Mouse (Mus musculus) gastrocnemius, postnatal 4 days (tissue): Measurements from ENCODE around the gene Slc44a4. TPM values are rescaled to one million over a fixed set of nuclear protein-coding genes. Genes with fewer than 3 reads are reported as not detected.
"Not testable (repeated sequence)": the region's sequence is repeated elsewhere in the genome, so short reads cannot be mapped to it uniquely, and the experiment has no call there.

ENCODE experiments used
- DNase-seq, 2 experiments: peaks; one replicate each; pipeline ENCODE4 v3.0.0; 2021 to 2022; ENCODE audit warnings: low spot score in 2 of 2, mixed read lengths in 2 of 2
- total RNA-seq, 2 experiments: library from RNA; stranded (reverse); gene quantifications; 2 replicates each; pipeline ENCODE4 v1.2.3; 2021

The Slc44a4 gene
- total RNA-seq, 2 experiments from 2014 or later, result not detected

DNA sequence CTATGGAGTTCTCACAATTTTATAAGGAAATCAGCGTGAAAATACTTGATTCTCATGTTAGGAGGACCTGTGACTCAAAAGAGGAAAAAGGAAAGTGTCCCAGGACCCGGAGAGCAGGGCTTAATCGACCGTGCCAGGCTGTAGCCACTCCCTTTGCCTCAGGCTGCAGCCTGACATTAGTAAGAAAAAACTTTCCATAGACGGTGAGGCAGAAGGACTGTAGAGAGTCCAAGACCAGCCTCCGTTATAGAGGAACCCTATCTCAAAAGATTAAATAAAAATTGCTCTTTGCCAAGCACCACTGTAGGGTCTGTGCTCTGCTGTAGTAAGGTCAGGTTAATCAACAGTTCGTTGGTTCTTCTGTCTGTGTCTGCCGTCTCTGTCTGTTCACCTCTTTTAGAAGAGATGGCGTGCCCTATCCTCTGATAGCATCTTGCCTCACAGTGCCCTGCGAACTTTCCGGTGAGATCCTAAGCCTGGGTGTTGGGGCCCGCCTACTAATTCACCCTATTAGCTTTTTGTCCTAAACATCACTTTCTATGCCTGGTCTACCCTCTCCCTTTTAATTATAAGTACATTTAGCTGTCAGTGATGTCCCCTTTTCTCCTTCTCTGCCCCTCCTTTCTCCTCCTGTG is 45.7 kb downstream of the Slc44a4 start:
- DNase-seq, result no peak

DNA sequence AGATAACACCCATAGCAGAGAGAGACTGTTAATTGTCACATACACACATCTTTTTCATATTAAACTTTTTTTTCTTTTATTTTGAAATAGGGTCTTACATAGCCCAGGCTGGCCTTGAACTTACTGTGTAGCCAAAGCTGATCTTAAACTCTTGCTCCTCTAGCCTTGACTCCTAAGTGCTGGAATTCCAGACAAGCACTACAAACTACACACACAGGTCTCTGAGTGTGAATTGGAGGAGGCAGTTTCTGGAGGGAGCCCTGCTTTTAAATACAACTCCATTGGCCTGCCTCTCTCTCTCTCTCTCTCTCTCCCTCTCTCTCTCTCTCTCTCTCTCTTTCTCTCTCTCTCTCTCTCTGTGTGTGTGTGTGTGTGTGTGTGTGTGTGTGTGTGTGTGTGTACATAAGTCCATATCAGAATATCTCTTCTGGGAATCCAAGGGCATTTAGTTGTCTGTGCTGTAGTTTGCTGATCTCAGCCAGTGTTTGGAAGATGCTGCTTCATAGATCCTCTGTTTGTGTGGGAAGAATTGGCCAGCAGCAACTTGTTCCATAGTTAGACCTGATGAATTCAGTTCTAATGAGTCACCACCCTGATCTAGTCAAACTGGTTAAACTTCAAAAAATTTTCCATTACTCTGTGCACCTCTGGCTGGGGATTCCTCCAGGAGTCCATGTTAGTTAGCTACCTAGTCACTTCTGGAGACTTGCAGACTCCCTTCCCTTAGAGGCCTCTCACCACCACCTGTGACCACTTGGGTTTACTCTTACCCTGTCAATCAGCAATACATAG is 46.6 kb downstream of the Slc44a4 start:
- no peak for DNase-seq

DNA sequence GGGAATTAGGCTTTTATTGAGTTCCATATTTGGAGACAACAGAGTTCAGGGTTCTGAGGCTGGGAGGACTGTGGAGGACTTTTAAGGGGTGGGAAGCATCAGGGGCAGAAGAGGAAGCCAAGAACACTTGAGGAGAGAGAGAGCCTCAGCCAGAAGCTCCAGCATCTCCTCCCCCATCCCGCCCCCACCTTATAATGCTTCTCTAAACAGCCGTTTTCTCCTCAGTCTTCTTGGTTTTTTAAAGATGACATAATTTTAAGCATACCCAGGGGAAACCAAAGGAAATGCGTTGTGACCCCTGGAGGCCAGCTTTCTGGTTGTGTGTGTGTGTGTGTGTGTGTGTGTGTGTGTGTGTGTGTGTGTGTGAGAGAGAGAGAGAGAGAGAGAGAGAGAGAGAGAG is 47.9 kb downstream of the Slc44a4 start:
- no peak for DNase-seq

DNA sequence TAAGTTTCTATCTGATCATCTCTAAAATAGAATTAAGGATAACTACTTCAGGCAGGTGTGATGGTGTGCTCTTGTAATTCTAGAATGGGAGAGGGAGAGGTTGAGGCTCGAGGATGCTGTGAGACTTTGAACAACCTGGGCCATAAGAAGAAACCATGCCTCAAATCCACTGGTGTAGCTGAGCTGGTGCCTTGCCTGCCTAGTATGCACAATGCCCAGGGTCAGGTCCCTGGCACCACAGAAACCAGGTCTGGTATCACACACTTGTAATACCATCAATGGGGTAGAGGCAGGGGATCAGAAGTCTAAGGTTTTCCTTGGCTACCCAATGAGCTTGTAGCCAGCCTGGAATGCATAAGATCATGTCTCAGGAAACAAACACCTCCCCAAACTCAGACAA is 48.6 kb downstream of the Slc44a4 start:
- DNase-seq, result no peak

DNA sequence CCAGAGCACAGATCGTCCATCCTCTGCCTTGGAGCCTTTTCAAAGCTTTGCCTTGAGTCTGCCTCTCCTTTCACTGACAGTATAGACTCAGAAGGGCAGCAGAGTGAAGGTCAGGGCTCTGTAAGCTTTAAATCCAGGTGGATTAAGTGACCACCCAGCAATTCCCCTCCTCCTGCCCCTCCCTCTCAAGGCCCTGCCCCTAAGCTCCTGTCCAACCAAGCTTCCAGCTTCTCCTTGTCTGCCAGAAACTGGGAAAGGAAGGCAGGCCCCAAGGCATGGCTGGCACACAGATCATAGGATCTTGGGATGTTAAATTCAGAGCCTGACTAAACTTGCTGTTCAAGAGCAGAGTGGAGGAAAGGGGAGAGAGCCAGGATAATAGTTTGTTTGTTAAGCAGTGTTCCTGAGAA is 50.4 kb downstream of the Slc44a4 start:
- DNase-seq, result no peak

DNA sequence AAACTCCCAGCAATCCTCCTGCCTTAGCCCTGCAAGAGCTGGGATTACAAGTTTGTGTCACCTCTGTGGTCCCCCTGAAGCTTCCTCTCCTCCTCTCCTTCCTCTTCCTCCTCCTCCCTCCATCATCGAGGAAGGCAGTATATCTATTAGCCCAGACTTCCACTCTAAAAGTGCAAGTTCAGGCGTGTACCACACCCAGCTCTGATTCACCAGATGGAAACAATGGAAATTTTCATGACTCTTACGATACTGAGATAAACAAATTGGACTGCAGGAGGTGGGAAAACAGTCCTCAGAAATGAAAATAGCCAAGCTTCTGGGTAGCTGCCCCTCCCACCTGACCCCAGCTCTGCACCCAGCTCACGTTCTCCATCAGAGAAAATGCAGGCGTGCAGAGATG is 51.4 kb downstream of the Slc44a4 start:
- no peak for DNase-seq

DNA sequence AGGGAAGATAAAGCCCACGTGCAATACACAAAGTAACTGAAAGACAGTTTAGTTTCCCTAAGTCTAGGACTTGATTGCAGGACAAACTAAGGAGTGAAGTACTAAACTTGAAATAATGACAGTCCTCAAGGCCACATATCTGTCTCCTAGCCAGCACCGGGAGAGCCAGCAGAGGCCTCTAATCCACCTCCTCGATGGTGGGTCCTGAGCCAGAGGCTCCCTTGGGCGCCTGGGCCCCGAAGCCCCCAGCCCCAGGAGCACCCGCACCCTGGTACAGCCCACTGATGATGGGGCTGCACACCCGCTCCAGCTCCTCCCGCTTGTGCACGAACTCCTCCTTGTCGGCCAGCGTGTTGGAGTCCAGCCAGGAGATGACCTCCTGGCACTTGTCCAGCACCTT is 55.6 kb downstream of the Slc44a4 start, which contains the start of gene Gm20481:
TSS of gene Gm20481 (plus strand) at position 91 of the 400 bp plus-strand sequence.
- not testable (repeated sequence) for DNase-seq

DNA sequence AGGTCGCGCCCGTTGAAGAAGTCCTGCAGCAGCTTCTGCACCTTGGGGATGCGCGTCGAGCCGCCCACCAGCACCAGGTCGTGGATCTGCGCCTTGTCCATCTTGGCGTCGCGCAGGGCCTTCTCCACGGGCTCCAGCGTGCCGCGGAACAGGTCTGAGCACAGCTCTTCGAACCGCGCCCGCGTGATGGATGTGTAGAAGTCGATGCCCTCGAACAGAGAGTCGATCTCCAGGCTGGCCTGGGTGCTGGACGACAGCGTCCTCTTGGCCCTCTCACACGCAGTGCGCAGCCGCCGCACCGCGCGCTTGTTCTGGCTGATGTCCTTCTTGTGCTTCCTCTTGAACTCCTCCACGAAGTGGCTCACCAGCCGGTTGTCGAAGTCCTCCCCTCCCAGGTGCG is 56.6 kb downstream of the Slc44a4 start:
- DNase-seq, result not testable (repeated sequence)

DNA sequence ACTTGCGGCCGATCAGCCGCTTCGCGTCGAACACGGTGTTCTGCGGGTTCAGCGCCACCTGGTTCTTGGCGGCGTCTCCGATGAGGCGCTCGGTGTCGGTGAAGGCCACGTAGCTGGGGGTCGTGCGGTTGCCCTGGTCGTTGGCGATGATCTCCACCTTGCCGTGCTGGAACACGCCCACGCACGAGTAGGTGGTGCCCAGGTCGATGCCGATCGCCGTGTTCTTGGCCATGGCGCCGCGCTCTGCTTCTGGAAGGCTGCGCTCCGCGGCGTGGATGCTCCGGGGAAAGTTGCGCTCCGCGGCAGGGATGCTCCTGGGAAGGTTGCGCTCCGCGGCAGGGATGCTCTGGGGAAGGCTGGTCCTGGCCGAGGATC is 57.4 kb downstream of the Slc44a4 start:
- not testable (repeated sequence) for DNase-seq

DNA sequence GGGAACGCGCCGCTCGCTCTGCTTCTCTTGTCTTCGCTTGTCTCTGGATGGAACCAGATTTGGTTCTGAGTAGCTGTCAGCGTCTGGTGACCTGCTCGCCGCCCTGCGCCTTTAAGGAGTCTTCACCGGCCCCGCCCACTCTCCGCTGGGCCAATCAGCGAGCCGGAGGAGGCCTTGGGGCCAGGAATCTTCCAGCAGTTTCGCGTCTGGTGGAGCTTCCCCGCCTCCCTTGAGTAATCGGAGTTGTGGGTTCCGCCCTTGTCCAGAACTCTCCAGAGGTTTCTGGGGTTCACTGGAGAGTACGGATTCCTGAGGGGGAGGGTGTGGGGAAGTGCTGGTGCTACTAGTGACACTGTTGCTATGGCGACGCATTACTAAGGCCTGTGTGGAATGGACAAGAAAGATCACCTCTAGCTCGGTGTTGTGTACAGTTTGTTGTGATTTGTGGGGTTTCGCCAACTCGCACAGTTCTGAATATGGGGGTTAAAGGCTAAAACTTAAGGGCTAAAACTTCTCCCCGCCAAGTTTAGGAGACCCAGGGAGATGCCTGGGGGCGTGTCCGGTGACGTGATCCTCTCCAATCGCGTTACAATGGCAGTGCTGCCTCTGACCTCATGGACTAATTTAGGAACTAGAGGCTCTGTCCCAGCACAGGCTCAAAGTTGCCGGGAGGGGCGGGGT is 57.9 kb downstream of the Slc44a4 start, which contains the start of the genes Hspa1a and Hspa1l:
TSS of gene Hspa1a (minus strand) at position 88 of the 681 bp plus-strand sequence.
TSS of gene Hspa1l (plus strand) at position 635 of the 681 bp plus-strand sequence.
- DNase-seq, result peak; percentile 30 to 64

DNA sequence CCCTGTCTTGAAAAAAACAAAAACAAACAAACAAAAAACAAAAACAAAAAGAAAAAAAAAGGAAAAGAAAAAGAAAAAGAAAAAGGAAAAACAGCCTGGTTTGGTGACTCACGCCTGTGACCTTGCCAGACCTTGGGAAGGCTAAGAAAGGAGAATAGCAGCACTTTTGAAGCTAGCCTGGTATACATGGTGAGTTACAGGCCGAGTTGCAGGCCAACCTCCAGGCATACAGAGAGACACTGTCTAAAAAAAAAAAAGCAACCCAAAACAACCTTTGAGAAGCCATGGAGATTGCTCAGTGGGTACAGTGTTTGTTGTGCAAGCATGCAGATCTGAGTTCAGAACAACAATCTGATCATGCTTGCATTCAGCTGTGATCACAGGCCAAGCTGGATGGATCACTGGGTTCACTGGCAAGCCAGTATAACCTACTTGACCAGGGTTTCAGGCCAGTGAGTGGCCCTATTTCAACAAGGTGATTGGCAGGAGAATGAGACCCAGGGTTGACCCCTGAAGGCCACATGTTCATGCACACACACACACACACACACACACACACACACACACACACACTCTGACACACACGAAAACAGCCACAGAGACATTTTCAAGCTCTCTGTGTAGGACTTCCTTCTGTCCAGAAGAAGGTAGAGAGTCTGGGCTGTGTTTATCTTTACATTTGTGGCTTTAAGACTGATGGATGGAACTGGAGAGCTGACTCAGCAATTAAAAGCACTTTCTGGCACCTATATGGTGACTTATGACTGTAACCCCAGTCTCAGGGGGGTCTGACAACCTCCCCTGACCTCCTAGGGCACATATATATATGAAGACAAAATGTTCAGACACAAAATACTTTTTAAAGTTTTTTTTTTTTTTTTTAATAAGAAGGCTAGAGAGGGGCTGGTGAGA is 61.6 kb downstream of the Slc44a4 start:
- no peak for DNase-seq

DNA sequence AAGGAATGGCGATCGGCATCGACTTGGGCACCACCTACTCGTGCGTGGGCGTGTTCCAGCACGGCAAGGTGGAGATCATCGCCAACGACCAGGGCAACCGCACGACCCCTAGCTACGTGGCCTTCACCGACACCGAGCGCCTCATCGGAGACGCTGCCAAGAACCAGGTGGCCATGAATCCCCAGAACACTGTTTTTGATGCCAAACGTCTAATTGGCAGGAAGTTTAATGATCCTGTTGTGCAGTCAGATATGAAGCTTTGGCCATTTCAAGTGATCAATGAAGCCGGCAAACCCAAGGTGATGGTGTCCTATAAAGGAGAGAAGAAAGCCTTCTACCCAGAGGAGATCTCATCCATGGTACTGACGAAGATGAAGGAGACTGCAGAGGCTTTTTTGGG is 62.7 kb downstream of the Slc44a4 start:
- no peak for DNase-seq

DNA sequence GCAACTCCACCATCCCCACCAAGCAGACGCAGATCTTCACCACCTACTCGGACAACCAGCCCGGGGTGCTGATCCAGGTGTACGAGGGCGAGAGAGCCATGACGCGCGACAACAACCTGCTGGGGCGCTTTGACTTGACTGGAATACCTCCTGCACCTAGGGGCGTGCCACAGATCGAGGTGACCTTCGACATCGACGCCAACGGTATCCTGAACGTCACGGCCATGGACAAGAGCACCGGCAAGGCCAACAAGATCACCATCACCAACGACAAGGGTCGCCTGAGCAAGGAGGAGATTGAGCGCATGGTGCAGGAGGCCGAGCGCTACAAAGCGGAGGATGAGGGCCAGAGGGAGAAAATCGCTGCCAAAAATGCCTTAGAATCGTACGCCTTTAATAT is 64.0 kb downstream of the Slc44a4 start:
- no peak for DNase-seq

DNA sequence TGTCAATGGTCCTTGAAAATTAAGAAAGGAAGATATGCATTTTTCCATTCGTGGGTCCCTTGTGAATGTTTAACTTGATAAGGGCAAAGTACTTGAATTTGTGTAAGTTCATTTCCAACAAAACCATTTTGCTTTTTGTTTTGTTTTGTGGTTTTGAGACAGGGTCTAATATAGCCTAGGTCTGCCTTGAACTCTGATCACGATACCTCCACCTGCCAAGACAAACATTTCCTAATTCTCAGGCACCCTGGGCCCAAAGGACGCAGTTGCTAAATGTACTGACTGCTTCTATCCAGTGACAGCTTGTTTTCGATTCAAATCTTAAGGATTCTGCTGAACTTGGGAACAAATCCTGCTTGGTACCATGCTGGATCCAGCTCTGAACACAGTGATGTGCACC is 65.4 kb downstream of the Slc44a4 start:
- no peak for DNase-seq

Other genes with a start within 250 kb of the Slc44a4 start
- 100 to 1,000 TPM; 197 to 232 TPM for gene Tnxb, start 243.9 kb upstream of the Slc44a4 start, total RNA-seq
- gene C4b, start 170.6 kb upstream of the Slc44a4 start, total RNA-seq, result 1 to 10 TPM; 3.2 to 3.6 TPM
- under 1 TPM; 0.16 to 0.34 TPM for gene Cyp21a1, start 109.9 kb upstream of the Slc44a4 start, total RNA-seq
- 10 to 100 TPM; 12.7 to 15.1 TPM for gene Stk19, start 77.5 kb upstream of the Slc44a4 start, total RNA-seq
- 10 to 100 TPM; 20.4 to 22.6 TPM for gene Dxo, start 77.4 kb upstream of the Slc44a4 start, total RNA-seq
- gene Skiv2l, start 64.3 kb upstream of the Slc44a4 start, total RNA-seq, result 10 to 100 TPM; 28.8 to 29.2 TPM
- gene Nelfe, start 64.1 kb upstream of the Slc44a4 start, total RNA-seq, result 10 to 100 TPM; 25.8 to 28.0 TPM
- gene Cfb, start 51.9 kb upstream of the Slc44a4 start, total RNA-seq, result 1 to 10 TPM; 4.4 to 6.8 TPM
- gene Zbtb12, start 35.0 kb upstream of the Slc44a4 start, total RNA-seq, result 10 to 100 TPM; 10.7 to 11.4 TPM
- not detected for gene Gm20547, start 32.4 kb upstream of the Slc44a4 start, total RNA-seq
- gene C2, start 16.2 kb upstream of the Slc44a4 start, total RNA-seq, result 1 to 10 TPM; 5.3 to 8.7 TPM
- 10 to 100 TPM; 80.0 to 84.2 TPM for gene Ehmt2, start 16.0 kb upstream of the Slc44a4 start, total RNA-seq
- 10 to 100 TPM; 10.8 to 10.9 TPM for gene Neu1, start 16.8 kb downstream of the Slc44a4 start, total RNA-seq
- gene Hspa1b, start 44.8 kb downstream of the Slc44a4 start, total RNA-seq, result 1 to 10 TPM; 3.7 to 4.0 TPM
- gene Gm20481, start 55.4 kb downstream of the Slc44a4 start, total RNA-seq, result not detected
- 1 to 10 TPM; 3.2 to 4.4 TPM for gene Hspa1a, start 57.7 kb downstream of the Slc44a4 start, total RNA-seq
- 1 to 10 TPM; 5.8 to 6.1 TPM for gene Hspa1l, start 58.2 kb downstream of the Slc44a4 start, total RNA-seq
- gene Lsm2, start 67.4 kb downstream of the Slc44a4 start, total RNA-seq, result 10 to 100 TPM; 31.8 to 32.4 TPM
- 10 to 100 TPM; 50.8 to 58.3 TPM for gene Vars, start 86.5 kb downstream of the Slc44a4 start, total RNA-seq
- 1 to 10 TPM in 1 of 2 experiments, under 1 TPM in 1; 0.96 to 1.2 TPM for gene Vwa7, start 102.1 kb downstream of the Slc44a4 start, total RNA-seq
- 1 to 10 TPM; 5.4 to 6.3 TPM for gene Sapcd1, start 113.5 kb downstream of the Slc44a4 start, total RNA-seq
- 1 to 10 TPM; 4.5 to 5.4 TPM for gene Msh5, start 132.3 kb downstream of the Slc44a4 start, total RNA-seq
- 10 to 100 TPM; 87.2 to 89.7 TPM for gene Clic1, start 135.5 kb downstream of the Slc44a4 start, total RNA-seq
- gene Ddah2, start 144.6 kb downstream of the Slc44a4 start, total RNA-seq, result 100 to 1,000 TPM; 108 to 109 TPM
- under 1 TPM in 1 of 2 experiments, not detected in 1; 0.39 TPM for gene Ly6g6c, start 150.9 kb downstream of the Slc44a4 start, total RNA-seq
- gene Mpig6b, start 151.7 kb downstream of the Slc44a4 start, total RNA-seq, result under 1 TPM; 0.29 to 0.42 TPM
- not detected for gene Ly6g6e, start 162.4 kb downstream of the Slc44a4 start, total RNA-seq
- gene Ly6g6d, start 163.6 kb downstream of the Slc44a4 start, total RNA-seq, result 1 to 10 TPM in 1 of 2 experiments, under 1 TPM in 1; 0.91 to 1.2 TPM
- gene Ly6g6f, start 171.1 kb downstream of the Slc44a4 start, total RNA-seq, result under 1 TPM in 1 of 2 experiments, not detected in 1; 0.31 TPM
- gene Abhd16a, start 174.8 kb downstream of the Slc44a4 start, total RNA-seq, result 10 to 100 TPM; 67.2 to 69.3 TPM
- gene Ly6g5c, start 193.8 kb downstream of the Slc44a4 start, total RNA-seq, result not detected
- 1 to 10 TPM in 1 of 2 experiments, under 1 TPM in 1; 0.44 to 1.2 TPM for gene Ly6g5b, start 201.0 kb downstream of the Slc44a4 start, total RNA-seq
- 1 to 10 TPM; 5.6 to 7.4 TPM for gene Gpank1, start 207.0 kb downstream of the Slc44a4 start, total RNA-seq
- 100 to 1,000 TPM; 174 to 185 TPM for gene Csnk2b, start 207.6 kb downstream of the Slc44a4 start, total RNA-seq
- gene D17H6S53E, start 211.9 kb downstream of the Slc44a4 start, total RNA-seq, result 10 to 100 TPM; 20.0 to 21.0 TPM
- 1 to 10 TPM in 1 of 2 experiments, not detected in 1; 1.2 TPM for gene Apom, start 217.6 kb downstream of the Slc44a4 start, total RNA-seq
- 100 to 1,000 TPM; 265 to 276 TPM for gene Bag6, start 220.7 kb downstream of the Slc44a4 start, total RNA-seq